Mouse (Mus musculus) forebrain, postnatal 0 days (tissue): ENCODE results near the gene Gm44973. TPM values are rescaled to one million over a fixed set of nuclear protein-coding genes. Genes with fewer than 3 reads are reported as not detected.
A peak's percentile ranks its signal among the peaks of the same experiment; 100 is the strongest.
"Not testable (repeated sequence)": the region's sequence is repeated elsewhere in the genome, so short reads cannot be mapped to it uniquely, and the experiment has no call there.

Source experiments
- ATAC-seq: fragments of 200-750 bp; cut with Nextera tagmentation; 2 replicates; pipeline ENCODE4 v1.8.0; 2017; ENCODE audit warnings: mild to moderate bottlenecking, moderate library complexity
- DNase-seq: peaks from one replicate; pipeline ENCODE4 v3.0.0-alpha.2; 2015
- H3K27ac ChIP-seq: fragments of 300-500 bp; sonication (generic); 2 replicates; pipeline ENCODE4 v1.5.1; 2014; ENCODE audit warnings: low read depth, mild to moderate bottlenecking, antibody characterized with exemption, low read length, moderate library complexity, mixed read lengths
- H3K27me3 ChIP-seq: fragments of 300-500 bp; sonication (generic); 2 replicates; pipeline ENCODE4 v1.6.1; 2014; ENCODE audit warnings: mild to moderate bottlenecking, low read length, mixed read lengths; ENCODE audit not compliant: insufficient read depth
- H3K36me3 ChIP-seq: fragments of 300-500 bp; sonication (generic); 2 replicates; pipeline ENCODE4 v1.6.1; 2014; ENCODE audit warnings: mild to moderate bottlenecking, moderate library complexity; ENCODE audit not compliant: insufficient read depth
- H3K4me1 ChIP-seq: fragments of 300-500 bp; sonication (generic); 2 replicates; pipeline ENCODE4 v1.6.1; 2014; ENCODE audit warnings: antibody characterized with exemption; ENCODE audit not compliant: insufficient read depth
- H3K4me2 ChIP-seq: fragments of 300-500 bp; sonication (generic); 2 replicates; pipeline ENCODE4 v1.6.1; 2014; ENCODE audit warnings: low read depth, mild to moderate bottlenecking, moderate library complexity
- H3K4me3 ChIP-seq: fragments of 300-500 bp; sonication (generic); 2 replicates; pipeline ENCODE4 v1.5.1; 2014; ENCODE audit warnings: low read depth, low read length, mixed read lengths
- H3K9ac ChIP-seq: fragments of 300-500 bp; sonication (generic); 2 replicates; pipeline ENCODE4 v1.6.1; 2014; ENCODE audit warnings: mild to moderate bottlenecking
- H3K9me3 ChIP-seq: fragments of 300-500 bp; sonication (generic); 2 replicates; pipeline ENCODE4 v1.6.1; 2016; ENCODE audit warnings: low read length
- CTCF ChIP-seq: sonication (generic); IDR thresholded peaks from 2 replicates; pipeline ENCODE4 v1.5.1; 2016; ENCODE audit warnings: antibody characterized with exemption, control low read depth, low read depth
- WGBS: fragments of 180-500 bp; shearing (Covaris S2); extraction: QIAGEN DNeasy Blood & Tissue Kit; methylation state at CpG from one replicate; pipeline ENCODE4 v1.1.7; 2014; 5-methylcytosine and 5-hydroxymethylcytosine counted together
- polyA plus RNA-seq: library from polyadenylated mRNA; unstranded; fragments of >200 nt; fragmentation: Nextera tagmentation; extraction: Ambion mirVana; gene quantifications from 2 replicates; pipeline ENCODE4 v1.2.1, GENCODE M21; 2015
- total RNA-seq: library from RNA; depleted of rRNA; stranded (reverse); fragments of >200 nt; gene quantifications from 2 replicates; pipeline ENCODE4 v1.2.3, GENCODE M21; 2014

Gene Gm44973
- total and polyA plus RNA-seq, 2 experiments from 2014 or later: 3.1 TPM; not detected in 1

GRCm38 (mm10) chr7:5062360-5063001 lies 47.2 kb downstream of the Gm44973 start:
- Histone ChIP-seq H3K27me3 (no peaks in the 10 kb centered on the region), H3K9ac (peak overlapping the region; percentile 78), H3K4me3 (peak overlapping the region; percentile 78), H3K27ac (peak overlapping the region; percentile 98), H3K4me2 (peak overlapping the region; percentile 71), H3K36me3 (peaks cover 8% of the 10 kb centered on the region; the same call in 1 of the 2 replicates), H3K4me1 (peaks cover 26% of the 10 kb centered on the region), H3K9me3 (no peaks in the 10 kb centered on the region)
- DNase-seq: peak; percentile 90
- no peak for TF ChIP-seq CTCF
- WGBS: under 1% methylated on average over 47 of the region's 51 CpGs
- peak; percentile 37 for ATAC-seq

GRCm38 (mm10) chr7:5064886-5065285 lies 49.6 kb downstream of the Gm44973 start:
- Histone ChIP-seq H3K9ac (no peak overlapping the region), H3K4me2 (no peak overlapping the region), H3K4me3 (no peak overlapping the region), H3K4me1 (peaks cover 18% of the 10 kb centered on the region), H3K27me3 (no peaks in the 10 kb centered on the region), H3K9me3 (no peaks in the 10 kb centered on the region), H3K27ac (no peak overlapping the region), H3K36me3 (peaks cover 33% of the 10 kb centered on the region)
- ATAC-seq (no peak), DNase-seq (no peak)
- no peak for TF ChIP-seq CTCF
- 95% methylated on average over 6 of the region's 6 CpGs for WGBS

GRCm38 (mm10) chr7:5073586-5073985 lies 58.3 kb downstream of the Gm44973 start:
- ATAC-seq: no peak
- Histone ChIP-seq H3K4me3 (no peak overlapping the region), H3K4me1 (no peaks in the 10 kb centered on the region), H3K36me3 (peaks cover 79% of the 10 kb centered on the region), H3K4me2 (no peak overlapping the region), H3K27ac (no peak overlapping the region), H3K9me3 (no peaks in the 10 kb centered on the region), H3K9ac (no peak overlapping the region), H3K27me3 (no peaks in the 10 kb centered on the region)
- no peak for TF ChIP-seq CTCF
- WGBS: 81% methylated on average over 1 of the region's 1 CpGs
- DNase-seq: no peak

- ATAC-seq (no peak), DNase-seq (no peak)
- Histone ChIP-seq H3K4me1 (no peaks in the 10 kb centered on the region), H3K27me3 (no peaks in the 10 kb centered on the region), H3K27ac (no peak overlapping the region), H3K4me3 (no peak overlapping the region), H3K36me3 (peaks cover 69% of the 10 kb centered on the region), H3K9ac (no peak overlapping the region), H3K9me3 (no peaks in the 10 kb centered on the region), H3K4me2 (no peak overlapping the region)
- 92% methylated on average over 5 of the region's 5 CpGs for WGBS
- TF ChIP-seq CTCF: no peak
Measured at GRCm38 (mm10) chr7:5074984-5075383, 59.7 kb downstream of the Gm44973 start.

- 0 out of 2 replicates have a peak, but pooled peaks cover 8% of the 10 kb centered on the region for H3K4me1 ChIP-seq
- no peak overlapping the region for H3K4me2 ChIP-seq
- ATAC-seq (no peak), DNase-seq (no peak)
- H3K27ac ChIP-seq: no peak overlapping the region
- H3K36me3 ChIP-seq: peaks cover 51% of the 10 kb centered on the region
- no peak overlapping the region for H3K4me3 ChIP-seq
- H3K27me3 ChIP-seq: no peaks in the 10 kb centered on the region
- no peak overlapping the region for H3K9ac ChIP-seq
- WGBS: 90% methylated on average over 2 of the region's 2 CpGs
- no peak for TF ChIP-seq CTCF
- H3K9me3 ChIP-seq: no peaks in the 10 kb centered on the region
Measured at GRCm38 (mm10) chr7:5076931-5077330, 61.6 kb downstream of the Gm44973 start.

- H3K4me3 ChIP-seq: peak overlapping the region; percentile 84
- WGBS: 53% methylated on average over 9 of the region's 13 CpGs
- peak overlapping the region; percentile 76; the same call in 1 of the 2 replicates for H3K27ac ChIP-seq
- DNase-seq, H3K9me3 ChIP-seq, H3K27me3 ChIP-seq, ATAC-seq, H3K4me1 ChIP-seq: not testable (repeated sequence)
- H3K9ac ChIP-seq: peak overlapping the region; percentile 92; the same call in 1 of the 2 replicates
- peaks cover 36% of the 10 kb centered on the region for H3K36me3 ChIP-seq
- peak overlapping the region; percentile 80 for H3K4me2 ChIP-seq
Measured at GRCm38 (mm10) chr7:5079365-5080009, 64.2 kb downstream of the Gm44973 start.

GRCm38 (mm10) chr7:5080010-5080751 lies 64.9 kb downstream of the Gm44973 start, which contains the start of gene Epn1:
TSS of gene Epn1 (plus strand) at chr7:5080235.
- ATAC-seq: peak; percentile 99
- no peaks in the 10 kb centered on the region for H3K9me3 ChIP-seq
- no peak for TF ChIP-seq CTCF
- under 1% methylated on average over 61 of the region's 81 CpGs for WGBS
- peaks cover 30% of the 10 kb centered on the region for H3K36me3 ChIP-seq
- peak within 1 kb of the TSS; percentile 92 for H3K9ac ChIP-seq
- peak within 1 kb of the TSS; percentile 84 for H3K4me3 ChIP-seq
- peak within 1 kb of the TSS; percentile 80 for H3K4me2 ChIP-seq
- no peaks in the 10 kb centered on the region for H3K27me3 ChIP-seq
- 0 out of 2 replicates have a peak, but pooled peaks cover 8% of the 10 kb centered on the region for H3K4me1 ChIP-seq
- peak within 1 kb of the TSS; percentile 84 for H3K27ac ChIP-seq
- peak; percentile 98 for DNase-seq
